Mouse (Mus musculus): Measurements from ENCODE around the gene Ehmt2. TPM values are rescaled to one million over a fixed set of nuclear protein-coding genes. Genes with fewer than 3 reads are reported as not detected.

The Ehmt2 gene
- polyA plus RNA-seq, 1 experiment from 2014 or later, result 61.0 TPM

GRCm38 (mm10) chr17:34950514-34951455 lies 52.5 kb downstream of the Ehmt2 start:
- H3K27me3 ChIP-seq (replicated peaks; ENCODE audit: control insufficient read depth, insufficient read depth, low read length), result no peaks in the 10 kb centered on the region
- no peaks in the 10 kb centered on the region for H3K9me3 ChIP-seq (ENCODE audit: control insufficient read depth, low read length)
- ATAC-seq (ENCODE audit: low read depth) (no peak), DNase-seq (ENCODE audit: low spot score) (no peak)
- WGBS, result 24% methylated on average over 10 of the region's 10 CpGs
- H3K9ac ChIP-seq (ENCODE audit: low read depth, low read length), result peak overlapping the region; percentile 95
- peaks cover 21% of the 10 kb centered on the region for H3K36me3 ChIP-seq (ENCODE audit: control insufficient read depth, insufficient read depth, low read length)
- H3K4me1 ChIP-seq (ENCODE audit: control insufficient read depth, insufficient read depth, low read length), result peaks cover 4% of the 10 kb centered on the region; the same call in 1 of the 2 replicates
- peak overlapping the region; percentile 91 for H3K4me2 ChIP-seq (ENCODE audit: low read depth, low read length)
- H3K4me3 ChIP-seq (ENCODE audit: low read depth, low read length), result peak overlapping the region; percentile 62
- H3K27ac ChIP-seq (replicated peaks; ENCODE audit: low read depth, low read length), result peak overlapping the region; percentile 89

- DNase-seq (ENCODE audit: low spot score) (no peak), ATAC-seq (ENCODE audit: low read depth) (peak; percentile 45)
- 1% methylated on average over 29 of the region's 29 CpGs for WGBS
- Histone ChIP-seq H3K4me1 (ENCODE audit: control insufficient read depth, insufficient read depth, low read length) (peaks cover 4% of the 10 kb centered on the region; the same call in 1 of the 2 replicates), H3K4me2 (ENCODE audit: low read depth, low read length) (peak overlapping the region; percentile 91), H3K9me3 (ENCODE audit: control insufficient read depth, low read length) (no peaks in the 10 kb centered on the region), H3K9ac (ENCODE audit: low read depth, low read length) (peak overlapping the region; percentile 95), H3K27me3 (replicated peaks; ENCODE audit: control insufficient read depth, insufficient read depth, low read length) (peaks cover under 1% of the 10 kb centered on the region; the same call in 1 of the 2 replicates), H3K4me3 (ENCODE audit: low read depth, low read length) (peak overlapping the region; percentile 62), H3K36me3 (ENCODE audit: control insufficient read depth, insufficient read depth, low read length) (peaks cover 21% of the 10 kb centered on the region), H3K27ac (replicated peaks; ENCODE audit: low read depth, low read length) (peak overlapping the region; percentile 89)
Measured at GRCm38 (mm10) chr17:34951636-34952377, 53.5 kb downstream of the Ehmt2 start.

GRCm38 (mm10) chr17:34952378-34953040 lies 54.2 kb downstream of the Ehmt2 start:
- WGBS, result under 1% methylated on average over 23 of the region's 23 CpGs
- peaks cover 21% of the 10 kb centered on the region for H3K36me3 ChIP-seq (ENCODE audit: control insufficient read depth, insufficient read depth, low read length)
- H3K27me3 ChIP-seq (replicated peaks; ENCODE audit: control insufficient read depth, insufficient read depth, low read length), result peaks cover 3% of the 10 kb centered on the region; the same call in 1 of the 2 replicates
- H3K4me2 ChIP-seq (ENCODE audit: low read depth, low read length), result peak overlapping the region; percentile 91
- H3K27ac ChIP-seq (replicated peaks; ENCODE audit: low read depth, low read length), result peak overlapping the region; percentile 89
- H3K4me1 ChIP-seq (ENCODE audit: control insufficient read depth, insufficient read depth, low read length), result peaks cover 4% of the 10 kb centered on the region; the same call in 1 of the 2 replicates
- no peaks in the 10 kb centered on the region for H3K9me3 ChIP-seq (ENCODE audit: control insufficient read depth, low read length)
- ATAC-seq (ENCODE audit: low read depth), result peak; percentile 87
- peak; percentile 87 for DNase-seq (ENCODE audit: low spot score)
- peak overlapping the region; percentile 62 for H3K4me3 ChIP-seq (ENCODE audit: low read depth, low read length)
- peak overlapping the region; percentile 95 for H3K9ac ChIP-seq (ENCODE audit: low read depth, low read length)

- Histone ChIP-seq H3K9ac (ENCODE audit: low read depth, low read length) (no peak overlapping the region), H3K4me1 (ENCODE audit: control insufficient read depth, insufficient read depth, low read length) (peaks cover 4% of the 10 kb centered on the region; the same call in 1 of the 2 replicates), H3K27me3 (replicated peaks; ENCODE audit: control insufficient read depth, insufficient read depth, low read length) (peaks cover 3% of the 10 kb centered on the region; the same call in 1 of the 2 replicates), H3K9me3 (ENCODE audit: control insufficient read depth, low read length) (no peaks in the 10 kb centered on the region), H3K4me2 (ENCODE audit: low read depth, low read length) (peak overlapping the region; percentile 91; the same call in 1 of the 2 replicates), H3K36me3 (ENCODE audit: control insufficient read depth, insufficient read depth, low read length) (peaks cover 21% of the 10 kb centered on the region), H3K27ac (replicated peaks; ENCODE audit: low read depth, low read length) (peak overlapping the region; percentile 89; the same call in 1 of the 2 replicates), H3K4me3 (ENCODE audit: low read depth, low read length) (peak overlapping the region; percentile 62)
- no peak for ATAC-seq (ENCODE audit: low read depth)
- WGBS, result 83% methylated on average over 3 of the region's 3 CpGs
- no peak for DNase-seq (ENCODE audit: low spot score)
Measured at GRCm38 (mm10) chr17:34953258-34953657, 55.0 kb downstream of the Ehmt2 start.

DNA sequence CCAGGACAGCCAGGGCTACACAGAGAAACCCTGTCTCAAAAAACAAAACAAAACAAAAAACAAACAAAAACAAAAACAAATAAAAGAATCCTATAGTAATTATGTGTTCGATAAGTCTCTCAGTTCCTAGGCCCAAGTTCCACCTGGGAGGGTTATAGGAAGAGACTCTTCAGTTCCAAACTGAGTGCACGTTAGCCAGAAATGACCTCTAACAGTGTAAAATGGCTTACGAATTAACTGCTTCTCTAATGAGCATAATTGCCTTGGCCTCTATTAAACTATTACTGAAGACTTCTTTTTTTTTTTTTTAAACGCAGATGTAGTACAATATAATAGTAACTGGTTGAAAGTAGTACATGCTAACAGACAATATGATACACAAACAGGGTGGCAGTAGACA lies 55.6 kb downstream of the Ehmt2 start:
- Histone ChIP-seq H3K4me3 (ENCODE audit: low read depth, low read length) (no peak overlapping the region), H3K27ac (replicated peaks; ENCODE audit: low read depth, low read length) (no peak overlapping the region), H3K27me3 (replicated peaks; ENCODE audit: control insufficient read depth, insufficient read depth, low read length) (peaks cover 3% of the 10 kb centered on the region; the same call in 1 of the 2 replicates), H3K4me1 (ENCODE audit: control insufficient read depth, insufficient read depth, low read length) (peaks cover 4% of the 10 kb centered on the region; the same call in 1 of the 2 replicates), H3K9me3 (ENCODE audit: control insufficient read depth, low read length) (no peaks in the 10 kb centered on the region), H3K36me3 (ENCODE audit: control insufficient read depth, insufficient read depth, low read length) (peaks cover 21% of the 10 kb centered on the region), H3K9ac (ENCODE audit: low read depth, low read length) (no peak overlapping the region), H3K4me2 (ENCODE audit: low read depth, low read length) (no peak overlapping the region)
- DNase-seq (ENCODE audit: low spot score) (no peak), ATAC-seq (ENCODE audit: low read depth) (no peak)
- 89% methylated on average over 4 of the region's 4 CpGs for WGBS

- no peaks in the 10 kb centered on the region for H3K9me3 ChIP-seq (ENCODE audit: control insufficient read depth, low read length)
- 50% methylated on average over 4 of the region's 4 CpGs for WGBS
- peaks cover 4% of the 10 kb centered on the region; the same call in 1 of the 2 replicates for H3K4me1 ChIP-seq (ENCODE audit: control insufficient read depth, insufficient read depth, low read length)
- no peak for DNase-seq (ENCODE audit: low spot score)
- H3K9ac ChIP-seq (ENCODE audit: low read depth, low read length), result no peak overlapping the region
- H3K4me3 ChIP-seq (ENCODE audit: low read depth, low read length), result no peak overlapping the region
- H3K4me2 ChIP-seq (ENCODE audit: low read depth, low read length), result no peak overlapping the region
- peaks cover 3% of the 10 kb centered on the region; the same call in 1 of the 2 replicates for H3K27me3 ChIP-seq (replicated peaks; ENCODE audit: control insufficient read depth, insufficient read depth, low read length)
- peaks cover 15% of the 10 kb centered on the region for H3K36me3 ChIP-seq (ENCODE audit: control insufficient read depth, insufficient read depth, low read length)
- no peak for ATAC-seq (ENCODE audit: low read depth)
- no peak overlapping the region for H3K27ac ChIP-seq (replicated peaks; ENCODE audit: low read depth, low read length)
Measured at GRCm38 (mm10) chr17:34954831-34955230, 56.6 kb downstream of the Ehmt2 start.

DNA sequence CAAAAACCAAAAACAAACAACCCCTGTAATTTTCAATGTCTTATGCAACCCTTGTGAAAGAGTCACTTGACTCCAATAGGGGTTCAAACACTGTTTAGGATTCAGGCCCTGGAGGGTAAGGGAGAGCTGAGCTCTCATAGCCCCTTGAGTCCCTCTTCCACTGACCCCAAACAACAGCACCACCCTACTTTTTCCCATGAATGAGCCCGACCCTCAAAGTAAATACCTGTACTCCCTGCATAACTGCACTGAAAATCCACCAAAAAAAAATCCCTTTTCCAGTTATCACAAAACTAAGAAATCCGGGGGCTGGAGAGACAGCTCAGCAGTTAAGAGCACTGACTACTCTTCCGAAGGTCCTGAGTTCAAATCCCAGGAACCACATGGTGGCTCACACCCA lies 57.6 kb downstream of the Ehmt2 start:
- H3K9ac ChIP-seq (ENCODE audit: low read depth, low read length), result no peak overlapping the region
- H3K4me2 ChIP-seq (ENCODE audit: low read depth, low read length), result no peak overlapping the region
- H3K27ac ChIP-seq (replicated peaks; ENCODE audit: low read depth, low read length), result no peak overlapping the region
- no peak overlapping the region for H3K4me3 ChIP-seq (ENCODE audit: low read depth, low read length)
- peaks cover 5% of the 10 kb centered on the region for H3K36me3 ChIP-seq (ENCODE audit: control insufficient read depth, insufficient read depth, low read length)
- WGBS, result 84% methylated on average over 3 of the region's 3 CpGs
- no peaks in the 10 kb centered on the region for H3K9me3 ChIP-seq (ENCODE audit: control insufficient read depth, low read length)
- no peaks in the 10 kb centered on the region; the same call in 1 of the 2 replicates for H3K4me1 ChIP-seq (ENCODE audit: control insufficient read depth, insufficient read depth, low read length)
- H3K27me3 ChIP-seq (replicated peaks; ENCODE audit: control insufficient read depth, insufficient read depth, low read length), result peaks cover 3% of the 10 kb centered on the region; the same call in 1 of the 2 replicates
- DNase-seq (ENCODE audit: low spot score) (no peak), ATAC-seq (ENCODE audit: low read depth) (no peak)

- Histone ChIP-seq H3K27ac (replicated peaks; ENCODE audit: low read depth, low read length) (no peak overlapping the region), H3K4me2 (ENCODE audit: low read depth, low read length) (no peak overlapping the region), H3K36me3 (ENCODE audit: control insufficient read depth, insufficient read depth, low read length) (peaks cover under 1% of the 10 kb centered on the region; the same call in 1 of the 2 replicates), H3K27me3 (replicated peaks; ENCODE audit: control insufficient read depth, insufficient read depth, low read length) (peaks cover 3% of the 10 kb centered on the region; the same call in 1 of the 2 replicates), H3K4me1 (ENCODE audit: control insufficient read depth, insufficient read depth, low read length) (no peaks in the 10 kb centered on the region), H3K4me3 (ENCODE audit: low read depth, low read length) (no peak overlapping the region), H3K9me3 (ENCODE audit: control insufficient read depth, low read length) (no peaks in the 10 kb centered on the region), H3K9ac (ENCODE audit: low read depth, low read length) (no peak overlapping the region)
- no peak for ATAC-seq (ENCODE audit: low read depth)
- WGBS, result 17% methylated on average over 1 of the region's 1 CpGs
- DNase-seq (ENCODE audit: low spot score), result peak; percentile 57
Measured at GRCm38 (mm10) chr17:34956340-34956739, 58.1 kb downstream of the Ehmt2 start.
